Comparison of ENCODE assay signal across 9 mouse cellular contexts in genomic region chr14:103471806-103472553, GRCm38 (mm10). TPM values are rescaled to one million over a fixed set of nuclear protein-coding genes. Genes with fewer than 3 reads are reported as not detected.
DNase-seq lines count a peak whose midpoint lies in the region.
"Had no signal": no experiment of that assay in that cellular context is flagged by ENCODE, and none has a peak within 500 bp of the region (broad histone marks: within the 10 kb centered on the region; RNA-seq: fewer than 3 reads in every experiment).

No protein-coding gene starts in this region.

- peaks cover 17% of the 10 kb centered on the region for H3K4me1 ChIP-seq in heart, embryonic 10.5 days

- no peak overlapping the region for H3K4me3 ChIP-seq in heart, embryonic 10.5 days
- H3K4me3 ChIP-seq: liver, embryonic 13.5 days had no signal

- H3K36me3 ChIP-seq in heart, embryonic 10.5 days = no peaks in the 10 kb centered on the region
- H3K36me3 ChIP-seq: liver, embryonic 13.5 days had no signal

- no peaks in the 10 kb centered on the region for H3K27me3 ChIP-seq in heart, embryonic 10.5 days (ENCODE audit: insufficient read depth, poor library complexity, severe bottlenecking)
- H3K27me3 ChIP-seq: liver, embryonic 13.5 days had no signal

- peak; percentile 93 for DNase-seq in heart, adult 11 months
- no peak for DNase-seq in heart, postnatal 25 days (ENCODE audit: low spot score)
- DNase-seq in cerebellum, adult 18-20 months = peak; percentile 85 to 91
- DNase-seq in heart, embryonic 10.5 days (ENCODE audit: low spot score) = no peak
- DNase-seq in layer of hippocampus, adult 9-10 months (ENCODE audit: low spot score) = peak; percentile 70
- DNase-seq in right cerebral cortex, postnatal 36 days (ENCODE audit: low spot score in 2 of 2) = peak; percentile 80 to 87
- DNase-seq in kidney, adult 18-20 months = no peak
- DNase-seq in embryo, embryonic 9.5 days (ENCODE audit: extremely low spot score) = no peak
- DNase-seq: liver, embryonic 13.5 days had no signal

- WGBS in heart, embryonic 10.5 days = 28% methylated on average over 7 of the region's 7 CpGs

- intact Hi-C loops in heart, postnatal 25 days (cut with DNase I) = loop anchor here (5.0 kb wide), 1 partner anchor 190 kb away; no protein-coding TSS in a partner anchor

- H3K9me3 ChIP-seq in heart, embryonic 10.5 days = no peaks in the 10 kb centered on the region
- H3K9me3 ChIP-seq: liver, embryonic 13.5 days had no signal

- peak overlapping the region; percentile 74 for H3K27ac ChIP-seq in heart, embryonic 10.5 days
- H3K27ac ChIP-seq: liver, embryonic 13.5 days had no signal

RNA-seq across cellular contexts. Expression of gene Scel, which starts 41.2 kb away (rescaled TPM):
- total RNA-seq in heart, postnatal 25 days (2021) = under 1 TPM; 0.28 to 0.49 TPM
- 0.42 and 0.89 TPM in 2 replicates for polyA plus RNA-seq in heart, embryonic 10.5 days (2016; fragmentation: Nextera tagmentation; extraction: Ambion mirVana)

Comparison
In these comparisons a context has a peak if more than half of its experiments do, and no peak if none do; other contexts are left out.
1. DNase-seq: peak in heart, adult 11 months (single experiment), cerebellum, adult 18-20 months (2 of 2), layer of hippocampus, adult 9-10 months (single experiment) and right cerebral cortex, postnatal 36 days (2 of 2); none in heart, postnatal 25 days (single experiment), heart, embryonic 10.5 days (single experiment), kidney, adult 18-20 months (single experiment) and embryo, embryonic 9.5 days (single experiment).